Mouse (Mus musculus) C2C12 (cell line): ENCODE measurements at regions not wholly inside any gene's neighbourhood (a gene's known extent, or its start where the extent isn't known, plus 50 kb on each side); places are given as distances from the start of the nearest gene placed in this dataset.
"Not testable (repeated sequence)": the region's sequence is repeated elsewhere in the genome, so short reads cannot be mapped to it uniquely, and the experiment has no call there.

Source experiments
- H3K27me3 ChIP-seq: one replicate; pipeline ENCODE4 v1.6.1; 2011; ENCODE audit not compliant: control insufficient read depth, insufficient read depth, insufficient read length
- H3K36me3 ChIP-seq: one replicate; pipeline ENCODE4 v1.6.1; 2011; ENCODE audit not compliant: control insufficient read depth, insufficient read depth
- H3K4me3 ChIP-seq: one replicate; pipeline ENCODE4 v1.5.1; 2011; ENCODE audit warnings: mild to moderate bottlenecking, control low read depth; ENCODE audit not compliant: poor library complexity, insufficient read depth, severe bottlenecking
- H3K79me2 ChIP-seq: one replicate; pipeline ENCODE4 v1.6.1; 2011; ENCODE audit not compliant: control insufficient read depth, insufficient read depth
- H3K79me3 ChIP-seq: one replicate; pipeline ENCODE4 v1.6.1; 2011; ENCODE audit warnings: low read depth, control low read depth
- H3ac ChIP-seq: one replicate; pipeline ENCODE3; 2011; ENCODE audit warnings: low read depth; ENCODE audit not compliant: control insufficient read depth, insufficient read length
- CEBPB ChIP-seq: IDR thresholded peaks from one replicate; pipeline ENCODE4 v1.6.1; 2011; ENCODE audit warnings: low read depth, mild to moderate bottlenecking, control low read depth, moderate library complexity
- CTCF ChIP-seq: IDR thresholded peaks from one replicate; pipeline ENCODE4 v1.5.1; 2011; ENCODE audit not compliant: control insufficient read depth, insufficient read depth, insufficient read length
- FOSL1 ChIP-seq: IDR thresholded peaks from one replicate; pipeline ENCODE4 v1.8.0; 2011; ENCODE audit warnings: mild to moderate bottlenecking, low read length; ENCODE audit not compliant: poor library complexity, insufficient read depth, severe bottlenecking
- MAX ChIP-seq: IDR thresholded peaks from one replicate; pipeline ENCODE4 v1.6.1; 2011; ENCODE audit warnings: mild to moderate bottlenecking, control low read depth
- MYOD1 ChIP-seq: IDR thresholded peaks from one replicate; pipeline ENCODE4 v1.6.1; 2011; ENCODE audit warnings: low read depth; ENCODE audit not compliant: control insufficient read depth, insufficient read length
- MYOG ChIP-seq: IDR thresholded peaks from one replicate; pipeline ENCODE4 v1.6.1; 2011; ENCODE audit not compliant: control insufficient read depth, insufficient read length; ENCODE audit errors: extremely low read depth
- USF1 ChIP-seq: IDR thresholded peaks from one replicate; pipeline ENCODE4 v1.6.1; 2011; ENCODE audit warnings: low read depth, mild to moderate bottlenecking, control low read depth, moderate library complexity

GRCm38 (mm10) chr12:32122915-32123314, 61.8 kb upstream of the Prkar2b start:
- H3ac ChIP-seq: no peak overlapping the region
- H3K79me2 ChIP-seq: no peaks in the 10 kb centered on the region
- TF ChIP-seq MYOD1 (no peak), MYOG (no peak), USF1 (no peak), MAX (no peak), CTCF (no peak), CEBPB (no peak), FOSL1 (no peak)
- no peak overlapping the region for H3K4me3 ChIP-seq
- no peaks in the 10 kb centered on the region for H3K79me3 ChIP-seq
- no peaks in the 10 kb centered on the region for H3K27me3 ChIP-seq
- no peaks in the 10 kb centered on the region for H3K36me3 ChIP-seq

GRCm38 (mm10) chr12:32122007-32122406, 60.9 kb upstream of the Prkar2b start:
- not testable (repeated sequence) for H3K4me3 ChIP-seq, H3K79me3 ChIP-seq, H3K79me2 ChIP-seq, H3ac ChIP-seq, H3K27me3 ChIP-seq, H3K36me3 ChIP-seq

GRCm38 (mm10) chr12:32112691-32113090, 51.6 kb upstream of the Prkar2b start:
- no peaks in the 10 kb centered on the region for H3K36me3 ChIP-seq
- H3K79me3 ChIP-seq: no peaks in the 10 kb centered on the region
- H3K79me2 ChIP-seq: no peaks in the 10 kb centered on the region
- no peak overlapping the region for H3K4me3 ChIP-seq
- TF ChIP-seq CTCF (no peak), FOSL1 (no peak), USF1 (no peak), MYOG (no peak), MYOD1 (no peak), MAX (no peak), CEBPB (no peak)
- no peak overlapping the region for H3ac ChIP-seq
- no peaks in the 10 kb centered on the region for H3K27me3 ChIP-seq

- TF ChIP-seq MYOG: no peak
- no peak for TF ChIP-seq MYOD1
- no peak for TF ChIP-seq USF1
- no peak for TF ChIP-seq CEBPB
- TF ChIP-seq CTCF: no peak
- TF ChIP-seq FOSL1: no peak
- no peak for TF ChIP-seq MAX
- Histone ChIP-seq H3K4me3 (no peak overlapping the region), H3K79me3 (no peaks in the 10 kb centered on the region), H3K36me3 (no peaks in the 10 kb centered on the region), H3ac (peak overlapping the region; percentile 4), H3K79me2 (no peaks in the 10 kb centered on the region), H3K27me3 (no peaks in the 10 kb centered on the region)
Observed at GRCm38 (mm10) chr12:32111508-32112119, 50.5 kb upstream of the Prkar2b start.

- no peaks in the 10 kb centered on the region for H3K79me2 ChIP-seq
- no peaks in the 10 kb centered on the region for H3K79me3 ChIP-seq
- H3K36me3 ChIP-seq: no peaks in the 10 kb centered on the region
- no peak overlapping the region for H3K4me3 ChIP-seq
- no peaks in the 10 kb centered on the region for H3K27me3 ChIP-seq
- no peak overlapping the region for H3ac ChIP-seq
- no peak for TF ChIP-seq MAX
- peak; percentile 96 for TF ChIP-seq MYOD1
Observed at GRCm38 (mm10) chr12:32110903-32111302, 49.8 kb upstream of the Prkar2b start.
